Mouse (Mus musculus) neutrophil, adult 5-6 weeks (primary cell): ENCODE data around the gene Cdh9. TPM values are rescaled to one million over a fixed set of nuclear protein-coding genes. Genes with fewer than 3 reads are reported as not detected.

Experiments used
- ATAC-seq: fragments of 151-379, 151-347 bp; 2 replicates; pipeline ENCODE4 v1.8.0; 2017; ENCODE audit warnings: mild to moderate bottlenecking, moderate TSS enrichment; ENCODE audit not compliant: insufficient number of reproducible peaks, poor library complexity, low FRiP score, severe bottlenecking; ENCODE audit errors: extremely low read depth
- total RNA-seq: library from RNA; stranded (forward); fragments of 200-1000 nt; gene quantifications from 2 replicates; pipeline ENCODE4 v1.2.3, GENCODE M21; 2017

Gene Cdh9
- total RNA-seq, result not detected in 2 replicates

DNA sequence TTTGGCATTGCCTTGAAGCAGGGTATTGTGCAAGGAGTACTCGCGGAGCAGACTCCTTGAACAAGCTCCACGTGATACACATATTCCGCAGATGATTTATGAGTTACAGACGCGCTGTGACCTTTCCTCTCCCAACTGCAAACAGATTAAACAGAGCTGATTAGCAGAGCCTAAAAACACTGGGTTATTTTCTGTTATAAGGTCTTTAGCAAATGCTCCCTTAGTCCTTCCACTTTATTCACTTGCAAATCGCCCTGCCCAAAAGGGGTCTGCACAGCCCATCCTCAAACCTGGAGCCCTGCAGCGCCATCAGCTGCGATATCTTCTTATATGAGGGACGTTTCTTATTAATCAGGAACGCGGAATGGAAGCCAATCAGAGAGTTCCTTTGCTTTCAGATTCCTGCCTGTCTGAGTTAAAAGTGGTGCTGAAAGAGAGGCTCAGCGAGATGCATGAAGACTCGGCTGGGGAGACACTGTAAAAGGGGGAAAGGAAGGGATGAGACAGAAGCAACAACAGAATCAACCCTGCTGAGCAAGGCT lies at the start of gene Cdh9:
TSS of gene Cdh9 (plus strand) at position 287 of the 542 bp plus-strand sequence.
- ATAC-seq, result no peak

GRCm38 (mm10) chr15:16679096-16679495 lies 49.5 kb upstream of the Cdh9 start:
- ATAC-seq, result no peak

- ATAC-seq, result no peak
Observed at GRCm38 (mm10) chr15:16699821-16700220, 28.7 kb upstream of the Cdh9 start.

GRCm38 (mm10) chr15:16702340-16702739 lies 26.2 kb upstream of the Cdh9 start:
- ATAC-seq, result no peak

DNA sequence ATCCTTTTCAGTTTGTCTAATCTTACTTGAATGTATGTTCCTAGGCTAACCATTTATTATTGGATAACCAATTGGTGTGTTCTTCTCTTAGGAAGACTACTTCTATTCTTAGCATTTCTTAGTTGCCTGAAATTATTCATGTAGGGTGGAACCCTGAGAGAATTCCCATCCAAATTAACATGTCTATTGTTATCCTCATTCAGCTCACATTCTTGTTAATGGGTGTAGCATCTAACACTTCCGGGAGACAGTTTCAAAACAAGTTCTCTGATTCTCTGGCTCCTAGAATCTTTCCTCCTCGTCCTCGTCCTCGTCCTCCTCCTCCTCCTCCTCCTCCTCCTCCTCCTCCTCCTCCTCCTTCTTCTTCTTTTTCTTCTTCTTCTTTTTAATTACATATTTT lies 10.5 kb downstream of the Cdh9 start:
- ATAC-seq, result no peak

DNA sequence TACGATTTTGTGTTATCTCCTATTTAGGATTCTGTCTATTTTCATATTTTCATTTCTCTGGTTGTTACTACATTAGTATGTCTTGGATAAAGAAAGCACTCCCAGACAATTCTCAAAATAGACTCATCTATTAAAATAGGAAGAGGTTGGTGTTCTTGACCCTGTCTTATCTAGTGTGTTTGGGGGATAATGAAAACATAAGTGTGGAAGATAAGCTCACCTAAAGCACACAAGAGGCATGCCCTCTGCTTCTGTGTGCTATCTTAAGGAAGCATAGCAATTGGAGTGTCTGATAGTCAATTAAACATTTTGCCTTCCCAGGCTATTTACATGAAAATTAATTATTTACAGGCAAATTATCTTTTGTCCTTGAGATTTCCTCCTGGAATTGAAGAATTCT lies 18.1 kb downstream of the Cdh9 start:
- no peak for ATAC-seq

GRCm38 (mm10) chr15:16763252-16763651 lies 34.7 kb downstream of the Cdh9 start:
- no peak for ATAC-seq

DNA sequence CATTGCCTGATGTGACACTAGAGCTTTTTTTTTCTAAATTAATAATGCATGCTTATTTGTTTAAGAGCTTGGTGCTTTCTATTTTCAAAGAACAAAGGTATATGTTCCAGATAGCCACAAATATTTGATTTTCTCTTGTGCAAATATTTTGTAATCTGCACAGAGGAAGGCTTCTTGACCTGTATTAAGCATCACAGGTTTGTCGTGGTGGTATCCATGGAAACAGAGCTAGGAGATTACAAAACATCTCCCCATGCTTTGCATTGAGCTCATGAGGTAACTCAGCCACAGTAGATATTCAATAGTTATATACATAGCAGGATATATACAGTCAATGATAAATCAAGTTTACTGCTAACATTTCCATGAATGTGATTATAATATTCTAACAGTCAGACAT lies 56.0 kb downstream of the Cdh9 start:
- no peak for ATAC-seq

GRCm38 (mm10) chr15:16792857-16793256 lies 64.3 kb downstream of the Cdh9 start:
- ATAC-seq, result no peak

GRCm38 (mm10) chr15:16801302-16801701 lies 72.7 kb downstream of the Cdh9 start:
- ATAC-seq, result no peak

DNA sequence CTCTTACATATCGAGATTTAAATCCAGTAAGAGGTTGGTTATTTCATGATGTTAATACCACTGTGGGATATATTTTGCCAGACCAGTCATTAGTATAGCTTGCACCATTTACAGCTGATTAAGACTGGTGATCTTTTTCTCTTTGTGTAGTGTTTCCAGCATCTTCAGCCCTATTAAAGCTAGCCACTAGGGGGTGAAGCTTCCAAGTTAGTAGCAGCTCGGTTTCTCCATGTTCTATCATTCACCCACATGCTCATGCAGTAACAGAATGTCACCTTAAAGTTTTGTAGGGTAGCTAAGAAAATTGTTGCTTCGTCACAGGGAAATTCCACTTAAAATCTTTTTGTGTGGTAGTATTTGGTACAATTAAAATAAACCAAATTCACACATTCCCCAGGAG lies 82.2 kb downstream of the Cdh9 start:
- ATAC-seq, result no peak

DNA sequence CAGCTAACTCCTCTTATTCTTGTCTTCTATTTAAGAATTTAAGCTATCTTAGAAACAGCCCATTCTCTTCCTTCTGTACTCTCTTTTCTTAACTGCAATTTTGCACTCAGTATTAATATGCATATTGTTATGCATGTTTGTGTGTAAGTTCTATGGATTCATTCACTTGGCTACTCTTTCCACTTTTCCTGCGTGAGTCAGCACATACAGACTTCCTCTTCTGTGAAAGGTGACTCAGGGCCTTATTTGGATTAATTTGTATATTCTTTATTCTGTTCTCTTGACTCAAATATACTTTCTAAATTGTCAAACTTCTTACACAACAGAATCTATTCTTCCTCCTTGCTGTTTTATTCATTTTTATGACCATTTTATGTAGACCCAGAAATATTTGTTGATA lies 85.5 kb downstream of the Cdh9 start:
- no peak for ATAC-seq

DNA sequence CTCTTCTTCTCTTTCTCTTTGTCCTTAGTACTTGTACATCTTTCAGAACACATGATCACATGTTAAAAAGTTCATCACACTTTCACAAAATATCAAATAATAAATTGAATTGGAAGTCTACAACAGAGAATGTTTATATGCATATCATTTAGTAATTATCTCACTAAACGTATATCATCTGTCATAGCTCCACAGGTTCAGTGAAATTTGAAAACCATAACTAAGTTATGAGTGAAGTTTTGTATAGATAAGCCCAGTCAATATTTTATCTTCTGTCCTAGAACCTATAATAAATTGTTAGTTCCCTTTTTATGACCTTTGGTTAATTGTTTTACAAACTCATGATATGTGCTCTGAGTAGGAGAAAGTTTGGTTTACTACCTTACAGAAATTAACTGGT lies 106.2 kb downstream of the Cdh9 start:
- no peak for ATAC-seq

DNA sequence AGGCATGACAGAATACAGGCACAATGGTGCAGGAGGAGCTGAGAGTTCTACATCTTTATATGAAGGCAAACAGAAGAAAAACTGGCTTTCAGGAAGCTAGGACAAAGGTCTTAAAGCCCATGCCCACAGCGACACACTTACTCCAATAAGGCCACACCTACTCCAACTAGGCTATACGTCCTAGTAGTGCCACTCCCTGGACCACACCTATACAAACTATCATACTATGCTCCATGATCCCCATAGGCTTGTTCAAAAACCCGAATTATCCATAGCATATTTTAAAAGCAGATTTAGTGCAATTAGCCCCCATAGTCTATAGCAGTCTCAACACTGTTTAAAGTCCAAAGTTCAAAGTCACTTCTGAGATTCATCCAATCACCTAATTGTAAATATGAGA lies 154.0 kb downstream of the Cdh9 start:
- ATAC-seq, result no peak

- no peak for ATAC-seq
Observed at GRCm38 (mm10) chr15:16896674-16897073, 168.1 kb downstream of the Cdh9 start.
